Mouse (Mus musculus): ENCODE measurements at regions not wholly inside any gene's neighbourhood (a gene's known extent, or its start where the extent isn't known, plus 50 kb on each side); places are given as distances from the start of the nearest gene placed in this dataset.
A peak's percentile ranks its signal among the peaks of the same experiment; 100 is the strongest.

- 75% methylated on average over 8 of the region's 8 CpGs for whole genome bisulfite sequencing
- no peak overlapping the region for H3K27ac ChIP-seq (ENCODE audit: low read depth, low read length)
- DNase-seq (no peak), ATAC-seq (no peak)
- TF ChIP-seq CTCF (IDR thresholded peaks at IDR 0.05; ENCODE audit: low read depth): no peak
- H3K9me3 ChIP-seq (ENCODE audit: low read length): no peaks in the 10 kb centered on the region
- H3K9ac ChIP-seq: no peak overlapping the region
- no peak overlapping the region for H3K4me3 ChIP-seq (ENCODE audit: low read depth, low read length)
- H3K4me2 ChIP-seq (ENCODE audit: low read depth): no peak overlapping the region
- no peaks in the 10 kb centered on the region for H3K27me3 ChIP-seq (ENCODE audit: insufficient read depth, low read length)
- no peaks in the 10 kb centered on the region for H3K4me1 ChIP-seq (ENCODE audit: insufficient read depth)
- H3K36me3 ChIP-seq (ENCODE audit: insufficient read depth): no peaks in the 10 kb centered on the region
Measured at GRCm38 (mm10) chr2:9694178-9694577, 186.9 kb upstream of the 4930412O13Rik start.

GRCm38 (mm10) chr2:9697591-9698345 lies 183.3 kb upstream of the 4930412O13Rik start:
- Histone ChIP-seq H3K9me3 (ENCODE audit: low read length) (no peaks in the 10 kb centered on the region), H3K27me3 (ENCODE audit: insufficient read depth, low read length) (no peaks in the 10 kb centered on the region), H3K9ac (no peak overlapping the region), H3K4me3 (ENCODE audit: low read depth, low read length) (no peak overlapping the region), H3K4me2 (ENCODE audit: low read depth) (no peak overlapping the region), H3K36me3 (ENCODE audit: insufficient read depth) (no peaks in the 10 kb centered on the region), H3K27ac (ENCODE audit: low read depth, low read length) (no peak overlapping the region), H3K4me1 (ENCODE audit: insufficient read depth) (no peaks in the 10 kb centered on the region)
- peak; percentile 43; the same call in 1 of the 2 replicates for ATAC-seq
- WGBS: 66% methylated on average over 6 of the region's 6 CpGs
- peak; percentile 21 for DNase-seq
- no peak for TF ChIP-seq CTCF (IDR thresholded peaks at IDR 0.05; ENCODE audit: low read depth)

GRCm38 (mm10) chr2:9704266-9704665 lies 176.8 kb upstream of the 4930412O13Rik start:
- ATAC-seq: no peak
- WGBS: 68% methylated on average over 3 of the region's 3 CpGs
- no peak for TF ChIP-seq CTCF (IDR thresholded peaks at IDR 0.05; ENCODE audit: low read depth)
- Histone ChIP-seq H3K9me3 (ENCODE audit: low read length) (no peaks in the 10 kb centered on the region), H3K4me2 (ENCODE audit: low read depth) (no peak overlapping the region), H3K9ac (no peak overlapping the region), H3K4me3 (ENCODE audit: low read depth, low read length) (no peak overlapping the region), H3K36me3 (ENCODE audit: insufficient read depth) (no peaks in the 10 kb centered on the region), H3K27me3 (ENCODE audit: insufficient read depth, low read length) (no peaks in the 10 kb centered on the region), H3K4me1 (ENCODE audit: insufficient read depth) (no peaks in the 10 kb centered on the region), H3K27ac (ENCODE audit: low read depth, low read length) (no peak overlapping the region)
- DNase-seq: no peak

- no peak for DNase-seq
- Histone ChIP-seq H3K9me3 (ENCODE audit: low read length) (no peaks in the 10 kb centered on the region), H3K9ac (no peak overlapping the region), H3K27me3 (ENCODE audit: insufficient read depth, low read length) (no peaks in the 10 kb centered on the region), H3K4me3 (ENCODE audit: low read depth, low read length) (no peak overlapping the region), H3K36me3 (ENCODE audit: insufficient read depth) (no peaks in the 10 kb centered on the region), H3K4me2 (ENCODE audit: low read depth) (no peak overlapping the region), H3K27ac (ENCODE audit: low read depth, low read length) (no peak overlapping the region), H3K4me1 (ENCODE audit: insufficient read depth) (no peaks in the 10 kb centered on the region)
- no peak for ATAC-seq
- WGBS: 84% methylated on average over 7 of the region's 7 CpGs
- TF ChIP-seq CTCF (IDR thresholded peaks at IDR 0.05; ENCODE audit: low read depth): no peak
Measured at GRCm38 (mm10) chr2:9709466-9709865, 171.6 kb upstream of the 4930412O13Rik start.

- ATAC-seq (no peak), DNase-seq (no peak)
- Histone ChIP-seq H3K36me3 (ENCODE audit: insufficient read depth) (no peaks in the 10 kb centered on the region), H3K4me3 (ENCODE audit: low read depth, low read length) (no peak overlapping the region), H3K4me1 (ENCODE audit: insufficient read depth) (no peaks in the 10 kb centered on the region), H3K4me2 (ENCODE audit: low read depth) (no peak overlapping the region), H3K27ac (ENCODE audit: low read depth, low read length) (no peak overlapping the region), H3K9me3 (ENCODE audit: low read length) (no peaks in the 10 kb centered on the region), H3K27me3 (ENCODE audit: insufficient read depth, low read length) (no peaks in the 10 kb centered on the region), H3K9ac (no peak overlapping the region)
- no peak for TF ChIP-seq CTCF (IDR thresholded peaks at IDR 0.05; ENCODE audit: low read depth)
- WGBS: 83% methylated on average over 1 of the region's 1 CpGs
Measured at GRCm38 (mm10) chr2:9717904-9718303, 163.1 kb upstream of the 4930412O13Rik start.

- H3K9ac ChIP-seq: no peak overlapping the region
- 86% methylated on average over 7 of the region's 7 CpGs for WGBS
- TF ChIP-seq CTCF (IDR thresholded peaks at IDR 0.05; ENCODE audit: low read depth): no peak
Measured at GRCm38 (mm10) chr2:9733243-9733642, 147.8 kb upstream of the 4930412O13Rik start.

GRCm38 (mm10) chr2:9744181-9744580 lies 136.9 kb upstream of the 4930412O13Rik start:
- H3K9me3 ChIP-seq (ENCODE audit: low read length): no peaks in the 10 kb centered on the region; the same call in 1 of the 2 replicates
- no peak for DNase-seq
- H3K4me3 ChIP-seq (ENCODE audit: low read depth, low read length): no peak overlapping the region
- TF ChIP-seq CTCF (IDR thresholded peaks at IDR 0.05; ENCODE audit: low read depth): no peak
- WGBS: 91% methylated on average over 3 of the region's 3 CpGs
- ATAC-seq: no peak
- H3K27me3 ChIP-seq (ENCODE audit: insufficient read depth, low read length): no peaks in the 10 kb centered on the region
- no peaks in the 10 kb centered on the region for H3K4me1 ChIP-seq (ENCODE audit: insufficient read depth)
- no peaks in the 10 kb centered on the region for H3K36me3 ChIP-seq (ENCODE audit: insufficient read depth)
- H3K9ac ChIP-seq: no peak overlapping the region
- H3K4me2 ChIP-seq (ENCODE audit: low read depth): no peak overlapping the region
- no peak overlapping the region for H3K27ac ChIP-seq (ENCODE audit: low read depth, low read length)

More at GRCm38 (mm10) chr2:9733243-9733642, 147.8 kb upstream of the 4930412O13Rik start:
- ATAC-seq (no peak), DNase-seq (no peak)
- Histone ChIP-seq H3K4me1 (ENCODE audit: insufficient read depth) (no peaks in the 10 kb centered on the region), H3K27ac (ENCODE audit: low read depth, low read length) (no peak overlapping the region), H3K9me3 (ENCODE audit: low read length) (no peaks in the 10 kb centered on the region), H3K27me3 (ENCODE audit: insufficient read depth, low read length) (no peaks in the 10 kb centered on the region), H3K36me3 (ENCODE audit: insufficient read depth) (no peaks in the 10 kb centered on the region), H3K4me3 (ENCODE audit: low read depth, low read length) (no peak overlapping the region), H3K4me2 (ENCODE audit: low read depth) (no peak overlapping the region)

Measured in forebrain, postnatal 0 days (tissue).